Mouse (Mus musculus): Measurements from ENCODE around the gene Edem1. TPM values are rescaled to one million over a fixed set of nuclear protein-coding genes. Genes with fewer than 3 reads are reported as not detected.

Gene Edem1
- polyA plus RNA-seq, 1 experiment from 2014 or later = 41.3 TPM

DNA sequence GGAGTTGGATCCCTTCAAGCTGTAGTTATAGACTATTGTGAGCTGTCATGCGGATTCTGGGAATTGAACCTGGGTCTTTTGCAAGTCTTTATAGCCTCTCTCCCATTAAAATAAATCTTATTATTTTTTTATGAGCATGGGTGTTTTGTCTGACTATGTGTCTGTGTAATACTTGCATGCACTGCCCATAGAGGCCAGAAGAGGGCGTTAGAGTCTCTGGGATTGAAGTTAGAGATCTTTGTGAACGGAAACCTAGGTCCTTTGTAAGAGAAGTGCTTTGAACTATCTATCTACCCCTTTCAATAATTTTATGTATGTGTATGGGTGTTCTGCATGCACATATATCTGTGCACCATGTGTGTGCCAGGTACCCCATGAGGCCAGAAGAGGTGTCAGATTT, 21.0 kb upstream of the Edem1 start:
- Histone ChIP-seq H3K27ac (ENCODE audit: low read depth, low read length) (no peak overlapping the region), H3K4me1 (replicated peaks; ENCODE audit: control insufficient read depth, insufficient read depth, low read length) (no peaks in the 10 kb centered on the region), H3K4me2 (replicated peaks; ENCODE audit: low read depth) (no peak overlapping the region), H3K27me3 (replicated peaks; ENCODE audit: control insufficient read depth, insufficient read depth, low read length) (no peaks in the 10 kb centered on the region), H3K36me3 (ENCODE audit: control insufficient read depth, insufficient read depth) (no peaks in the 10 kb centered on the region), H3K4me3 (ENCODE audit: low read depth, low read length) (no peak overlapping the region), H3K9ac (ENCODE audit: low read depth, low read length) (no peak overlapping the region), H3K9me3 (ENCODE audit: control insufficient read depth) (no peaks in the 10 kb centered on the region)
- peak; percentile 46 for TF ChIP-seq CTCF (IDR thresholded peaks at IDR 0.05; ENCODE audit: low read depth)
- ATAC-seq = no peak
- 70% methylated on average over 3 of the region's 3 CpGs for WGBS

DNA sequence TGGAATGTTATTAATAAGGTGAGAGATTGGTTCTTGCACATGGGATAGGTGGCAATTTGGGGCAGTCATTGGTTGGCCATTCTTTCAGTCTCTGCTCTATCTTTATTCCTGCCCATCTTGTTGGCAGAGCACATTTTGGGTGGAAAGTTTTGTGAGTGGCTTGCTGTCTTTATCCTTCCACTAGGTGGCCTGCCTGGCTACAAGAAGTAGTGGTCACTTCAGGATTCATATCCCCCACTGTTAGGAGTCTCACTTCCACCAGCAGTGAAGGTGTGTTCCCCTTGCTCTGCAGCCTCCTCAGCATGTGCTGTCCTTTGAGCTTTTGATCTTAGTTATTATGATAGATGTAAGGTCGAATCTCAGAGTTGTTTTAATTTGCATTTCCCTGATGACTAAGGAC, 19.7 kb upstream of the Edem1 start:
- Histone ChIP-seq H3K4me3 (ENCODE audit: low read depth, low read length) (no peak overlapping the region), H3K9ac (ENCODE audit: low read depth, low read length) (no peak overlapping the region), H3K27ac (ENCODE audit: low read depth, low read length) (no peak overlapping the region), H3K9me3 (ENCODE audit: control insufficient read depth) (no peaks in the 10 kb centered on the region), H3K4me2 (replicated peaks; ENCODE audit: low read depth) (no peak overlapping the region), H3K36me3 (ENCODE audit: control insufficient read depth, insufficient read depth) (no peaks in the 10 kb centered on the region), H3K27me3 (replicated peaks; ENCODE audit: control insufficient read depth, insufficient read depth, low read length) (no peaks in the 10 kb centered on the region), H3K4me1 (replicated peaks; ENCODE audit: control insufficient read depth, insufficient read depth, low read length) (no peaks in the 10 kb centered on the region)
- ATAC-seq = no peak
- peak; percentile 46 for TF ChIP-seq CTCF (IDR thresholded peaks at IDR 0.05; ENCODE audit: low read depth)
- 50% methylated on average over 1 of the region's 1 CpGs for WGBS

DNA sequence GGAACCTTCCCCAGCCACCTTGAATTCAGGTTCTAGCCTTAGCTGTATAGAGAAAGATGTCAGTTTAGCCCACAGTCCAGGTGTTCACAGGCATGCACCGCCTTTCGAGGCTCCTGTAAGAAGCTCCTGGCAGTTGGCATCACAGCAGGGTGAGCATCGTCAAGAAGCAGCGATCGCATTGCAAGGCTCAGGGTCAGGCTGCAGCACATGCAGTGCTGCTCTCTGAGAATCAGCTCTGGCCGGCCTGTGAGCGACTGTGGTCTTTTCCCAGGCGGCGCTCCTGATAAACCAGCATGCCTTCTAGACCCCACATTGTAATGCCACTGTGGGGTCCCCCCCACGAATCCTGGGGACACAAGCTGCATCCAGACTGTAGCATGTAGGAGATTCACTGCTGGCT, 18.2 kb upstream of the Edem1 start:
- Histone ChIP-seq H3K9me3 (ENCODE audit: control insufficient read depth) (no peaks in the 10 kb centered on the region), H3K9ac (ENCODE audit: low read depth, low read length) (no peak overlapping the region), H3K27ac (ENCODE audit: low read depth, low read length) (no peak overlapping the region), H3K4me3 (ENCODE audit: low read depth, low read length) (no peak overlapping the region), H3K4me1 (replicated peaks; ENCODE audit: control insufficient read depth, insufficient read depth, low read length) (no peaks in the 10 kb centered on the region), H3K4me2 (replicated peaks; ENCODE audit: low read depth) (no peak overlapping the region), H3K27me3 (replicated peaks; ENCODE audit: control insufficient read depth, insufficient read depth, low read length) (no peaks in the 10 kb centered on the region), H3K36me3 (ENCODE audit: control insufficient read depth, insufficient read depth) (no peaks in the 10 kb centered on the region)
- WGBS = 70% methylated on average over 10 of the region's 10 CpGs
- no peak for TF ChIP-seq CTCF (IDR thresholded peaks at IDR 0.05; ENCODE audit: low read depth)
- no peak for ATAC-seq

DNA sequence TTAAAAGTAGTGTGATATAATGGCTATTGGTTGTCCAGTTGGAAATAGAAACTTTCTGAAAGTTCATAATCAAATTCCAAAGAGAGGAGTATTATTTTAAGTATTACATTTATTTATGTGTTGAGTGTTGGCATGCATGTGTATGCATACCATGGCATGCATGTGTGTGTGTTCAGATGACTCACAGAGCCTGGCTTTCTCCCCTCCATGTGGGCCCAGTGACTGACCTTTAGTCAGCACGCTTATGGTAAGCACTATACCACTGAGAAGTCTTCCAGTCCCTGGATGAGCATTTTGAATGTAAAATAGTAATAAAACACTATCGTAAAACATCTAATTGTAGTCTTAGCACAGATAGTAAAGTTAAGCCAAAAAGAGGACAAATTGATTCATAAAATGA, 16.3 kb upstream of the Edem1 start:
- Histone ChIP-seq H3K27me3 (replicated peaks; ENCODE audit: control insufficient read depth, insufficient read depth, low read length) (no peaks in the 10 kb centered on the region), H3K9ac (ENCODE audit: low read depth, low read length) (no peak overlapping the region), H3K4me1 (replicated peaks; ENCODE audit: control insufficient read depth, insufficient read depth, low read length) (no peaks in the 10 kb centered on the region), H3K27ac (ENCODE audit: low read depth, low read length) (no peak overlapping the region), H3K36me3 (ENCODE audit: control insufficient read depth, insufficient read depth) (peaks cover 12% of the 10 kb centered on the region), H3K9me3 (ENCODE audit: control insufficient read depth) (no peaks in the 10 kb centered on the region), H3K4me2 (replicated peaks; ENCODE audit: low read depth) (no peak overlapping the region), H3K4me3 (ENCODE audit: low read depth, low read length) (no peak overlapping the region)
- ATAC-seq = no peak
- 57% methylated on average over 2 of the region's 2 CpGs for WGBS
- TF ChIP-seq CTCF (IDR thresholded peaks at IDR 0.05; ENCODE audit: low read depth) = no peak

DNA sequence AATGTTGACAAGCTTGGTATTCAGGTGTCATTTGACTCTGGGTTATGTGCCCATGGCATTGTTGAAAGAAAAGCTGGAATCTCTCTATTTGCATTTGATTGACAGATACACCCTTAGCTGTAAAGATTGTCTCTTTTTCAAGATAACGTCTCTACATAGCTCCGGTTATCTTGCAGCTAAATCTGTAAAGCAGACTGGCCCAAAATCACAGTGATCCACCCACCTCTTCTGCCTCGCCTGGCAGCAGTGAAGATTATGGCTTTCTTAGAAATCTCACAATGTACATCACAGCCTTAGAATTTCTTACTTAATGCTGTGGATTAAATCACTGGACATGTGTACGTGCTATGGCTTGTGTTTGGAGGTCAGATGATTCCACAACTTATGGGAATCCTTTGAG, 10.9 kb upstream of the Edem1 start:
- ATAC-seq = no peak
- Histone ChIP-seq H3K4me3 (ENCODE audit: low read depth, low read length) (no peak overlapping the region), H3K27ac (ENCODE audit: low read depth, low read length) (no peak overlapping the region), H3K4me2 (replicated peaks; ENCODE audit: low read depth) (no peak overlapping the region), H3K9ac (ENCODE audit: low read depth, low read length) (no peak overlapping the region), H3K36me3 (ENCODE audit: control insufficient read depth, insufficient read depth) (peaks cover 53% of the 10 kb centered on the region), H3K9me3 (ENCODE audit: control insufficient read depth) (no peaks in the 10 kb centered on the region), H3K4me1 (replicated peaks; ENCODE audit: control insufficient read depth, insufficient read depth, low read length) (no peaks in the 10 kb centered on the region), H3K27me3 (replicated peaks; ENCODE audit: control insufficient read depth, insufficient read depth, low read length) (no peaks in the 10 kb centered on the region)
- no peak for TF ChIP-seq CTCF (IDR thresholded peaks at IDR 0.05; ENCODE audit: low read depth)
- 66% methylated on average over 4 of the region's 4 CpGs for WGBS

DNA sequence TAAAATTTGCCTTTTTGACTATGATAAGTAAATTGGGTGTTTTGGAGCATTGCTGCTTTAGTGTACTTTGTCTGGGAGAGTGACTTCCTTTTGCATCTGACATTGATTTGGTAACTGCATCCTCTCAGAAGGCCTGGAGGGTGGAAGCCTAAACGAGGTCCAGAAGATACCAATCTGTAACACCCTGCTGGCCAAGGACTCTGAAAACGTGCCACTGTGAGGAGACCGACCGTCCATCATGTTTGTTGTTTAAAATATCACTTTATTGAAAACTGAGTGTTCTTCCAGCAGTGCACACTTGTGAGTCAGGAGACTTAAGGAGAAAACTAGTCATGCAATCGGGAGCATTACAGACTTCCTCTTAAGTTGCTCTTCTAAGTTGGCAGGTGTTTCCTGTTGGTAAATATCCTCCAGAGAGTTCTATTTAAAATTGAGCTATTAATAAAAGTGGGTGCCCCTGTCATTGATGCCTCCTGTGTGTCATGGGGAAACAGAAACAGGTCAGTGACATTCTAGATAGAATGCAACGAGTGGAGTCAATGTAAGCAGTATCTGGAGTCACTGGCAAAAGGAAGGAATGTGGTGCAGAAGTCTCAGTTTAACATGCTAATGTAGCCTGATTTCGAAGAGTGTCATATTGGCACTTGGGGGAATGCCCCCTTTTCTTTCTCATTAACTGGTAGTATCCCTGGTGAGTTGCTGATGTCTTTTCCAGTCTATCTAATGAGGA, 3.5 kb upstream of the Edem1 start:
- H3K4me1 ChIP-seq (replicated peaks; ENCODE audit: control insufficient read depth, insufficient read depth, low read length) = no peaks in the 10 kb centered on the region; the same call in 1 of the 2 replicates
- no peaks in the 10 kb centered on the region for H3K9me3 ChIP-seq (ENCODE audit: control insufficient read depth)
- H3K4me2 ChIP-seq (replicated peaks; ENCODE audit: low read depth) = no peak overlapping the region
- TF ChIP-seq CTCF (IDR thresholded peaks at IDR 0.05; ENCODE audit: low read depth) = no peak
- no peak overlapping the region for H3K9ac ChIP-seq (ENCODE audit: low read depth, low read length)
- H3K36me3 ChIP-seq (ENCODE audit: control insufficient read depth, insufficient read depth) = peaks cover 32% of the 10 kb centered on the region
- no peak overlapping the region for H3K4me3 ChIP-seq (ENCODE audit: low read depth, low read length)
- WGBS = 74% methylated on average over 7 of the region's 7 CpGs
- no peak overlapping the region for H3K27ac ChIP-seq (ENCODE audit: low read depth, low read length)
- no peaks in the 10 kb centered on the region for H3K27me3 ChIP-seq (replicated peaks; ENCODE audit: control insufficient read depth, insufficient read depth, low read length)
- no peak for ATAC-seq
